Mouse (Mus musculus) C2C12 (cell line): ENCODE results near the gene Gm14418. TPM values are rescaled to one million over a fixed set of nuclear protein-coding genes. Genes with fewer than 3 reads are reported as not detected.
"Not testable (repeated sequence)": the region's sequence is repeated elsewhere in the genome, so short reads cannot be mapped to it uniquely, and the experiment has no call there.

Source experiments
- H3K27me3 ChIP-seq: one replicate; pipeline ENCODE4 v1.6.1; 2011; ENCODE audit not compliant: control insufficient read depth, insufficient read depth, insufficient read length
- H3K36me3 ChIP-seq: one replicate; pipeline ENCODE4 v1.6.1; 2011; ENCODE audit not compliant: control insufficient read depth, insufficient read depth
- H3K4me3 ChIP-seq: one replicate; pipeline ENCODE4 v1.5.1; 2011; ENCODE audit warnings: mild to moderate bottlenecking, control low read depth; ENCODE audit not compliant: poor library complexity, insufficient read depth, severe bottlenecking
- H3K79me2 ChIP-seq: one replicate; pipeline ENCODE4 v1.6.1; 2011; ENCODE audit not compliant: control insufficient read depth, insufficient read depth
- H3K79me3 ChIP-seq: one replicate; pipeline ENCODE4 v1.6.1; 2011; ENCODE audit warnings: low read depth, control low read depth
- H3ac ChIP-seq: one replicate; pipeline ENCODE3; 2011; ENCODE audit warnings: low read depth; ENCODE audit not compliant: control insufficient read depth, insufficient read length
- long read RNA-seq, 2 experiments: library from polyadenylated mRNA; unstranded; transcript quantifications; one replicate each; pipeline ENCODE4 v2.0.0; 2019 to 2020
- polyA plus RNA-seq: library from polyadenylated mRNA; unstranded; fragments of >200 nt; fragmentation: generic; extraction: Trizol; gene quantifications from one replicate; pipeline ENCODE4 v1.2.1, GENCODE M21; 2012; ENCODE audit warnings: missing spikeins

Gene Gm14418
- 1.1 TPM for polyA plus RNA-seq
- long read RNA-seq, experiment 1, partial matches to known transcripts: 0 of 5 reads
- long read RNA-seq, experiment 1, other reads (novel, unspliced or antisense): 4 of 5 reads
- long read RNA-seq, experiment 2: 0 reads

DNA sequence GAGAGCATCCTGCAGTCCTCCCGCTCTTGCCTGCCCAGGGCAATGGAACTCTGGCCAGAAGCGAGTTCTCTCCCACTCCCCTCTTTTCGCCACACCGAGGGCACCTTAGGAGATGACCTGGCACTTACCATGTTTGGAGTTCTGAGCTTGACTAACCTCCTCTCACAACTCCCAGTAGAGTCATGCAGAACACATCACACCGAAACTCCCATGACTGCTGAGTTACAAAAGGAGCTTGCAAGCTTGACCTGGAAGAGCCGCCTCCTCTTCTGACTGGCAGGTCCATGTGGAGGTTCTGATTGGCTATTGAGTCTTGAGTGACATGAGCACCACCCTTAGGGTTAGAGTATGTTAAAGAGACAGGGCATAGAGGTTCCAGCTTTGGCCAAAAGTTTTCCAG is at the start of gene Gm14418:
Gene Gm14418, minus strand, starts transcription at position 225 of the 400 bp plus-strand sequence.
- H3K79me2 ChIP-seq, H3K36me3 ChIP-seq, H3ac ChIP-seq, H3K79me3 ChIP-seq, H3K27me3 ChIP-seq: not testable (repeated sequence)
- peak within 1 kb of the TSS; percentile 28 for H3K4me3 ChIP-seq

Other genes with a start within 250 kb of the Gm14418 start
- 7.3 TPM for gene Gm14410, start 191.9 kb downstream of the Gm14418 start, polyA plus RNA-seq
- gene Gm14409, start 131.3 kb downstream of the Gm14418 start, polyA plus RNA-seq: 0.04 TPM
- 0.05 TPM for gene Gm14412, start 74.0 kb downstream of the Gm14418 start, polyA plus RNA-seq
- 0.90 TPM for gene Zfp970, start 66.4 kb upstream of the Gm14418 start, polyA plus RNA-seq
- 0.91 TPM for gene Gm14403, start 99.9 kb upstream of the Gm14418 start, polyA plus RNA-seq
- not detected for gene Gm14406, start 179.9 kb upstream of the Gm14418 start, polyA plus RNA-seq